Mouse (Mus musculus): ENCODE results near the gene Sh2b2.

The Sh2b2 gene

GRCm38 (mm10) chr5:136246452-136246838 lies at the start of gene Sh2b2:
Gene Sh2b2 (minus strand): TSS chr5:136246556.
- no peak for DNase-seq

GRCm38 (mm10) chr5:136292971-136293418 lies 46.6 kb upstream of the Sh2b2 start:
- DNase-seq, result peak in 1 of 2 experiments; percentile 14

- DNase-seq, result peak in 1 of 2 experiments; percentile 20
Measured at GRCm38 (mm10) chr5:136292361-136292760, 46.0 kb upstream of the Sh2b2 start.

- no peak for DNase-seq
Measured at GRCm38 (mm10) chr5:136291562-136291961, 45.2 kb upstream of the Sh2b2 start.

GRCm38 (mm10) chr5:136289776-136290175 lies 43.4 kb upstream of the Sh2b2 start:
- DNase-seq, result no peak

- DNase-seq, result no peak
Measured at GRCm38 (mm10) chr5:136288351-136289081, 42.2 kb upstream of the Sh2b2 start.

- DNase-seq, result no peak
Measured at GRCm38 (mm10) chr5:136286566-136286965, 40.2 kb upstream of the Sh2b2 start.

GRCm38 (mm10) chr5:136285106-136285505 lies 38.8 kb upstream of the Sh2b2 start:
- no peak for DNase-seq

GRCm38 (mm10) chr5:136281351-136281750 lies 35.0 kb upstream of the Sh2b2 start:
- DNase-seq, result no peak

- DNase-seq, result no peak
Measured at GRCm38 (mm10) chr5:136274739-136275138, 28.4 kb upstream of the Sh2b2 start.

- no peak for DNase-seq
Measured at GRCm38 (mm10) chr5:136269937-136270336, 23.6 kb upstream of the Sh2b2 start.

GRCm38 (mm10) chr5:136266077-136266476 lies 19.7 kb upstream of the Sh2b2 start:
- no peak for DNase-seq

GRCm38 (mm10) chr5:136263342-136263741 lies 17.0 kb upstream of the Sh2b2 start:
- no peak for DNase-seq

- peak in 1 of 2 experiments; percentile 64 for DNase-seq
Measured at GRCm38 (mm10) chr5:136258919-136259318, 12.6 kb upstream of the Sh2b2 start.

- DNase-seq, result peak; percentile 50 to 78
Measured at GRCm38 (mm10) chr5:136252899-136253298, 6.5 kb upstream of the Sh2b2 start.

- peak in 1 of 2 experiments; percentile 28 for DNase-seq
Measured at GRCm38 (mm10) chr5:136251004-136251403, 4.6 kb upstream of the Sh2b2 start.

GRCm38 (mm10) chr5:136248441-136248840 lies 2.1 kb upstream of the Sh2b2 start:
- no peak for DNase-seq

- no peak for DNase-seq
Measured at GRCm38 (mm10) chr5:136245541-136246451, 560 bp downstream of the Sh2b2 start.

- peak; percentile 52 to 63 for DNase-seq
Measured at GRCm38 (mm10) chr5:136244762-136245540, 1.4 kb downstream of the Sh2b2 start.

- DNase-seq, result no peak
Measured at GRCm38 (mm10) chr5:136243851-136244761, 2.2 kb downstream of the Sh2b2 start.

- DNase-seq, result no peak
Measured at GRCm38 (mm10) chr5:136241161-136241560, 5.2 kb downstream of the Sh2b2 start.

GRCm38 (mm10) chr5:136240381-136240780 lies 6.0 kb downstream of the Sh2b2 start:
- DNase-seq, result no peak

All from kidney, adult 8-10 months (tissue).